Mouse (Mus musculus): Measurements from ENCODE around the gene Wbp4.

- TF ChIP-seq POLR2A (IDR thresholded peaks at IDR 0.05; ENCODE audit: insufficient read depth, low read depth, low read length): peak; percentile 53; the same call in 1 of the 2 replicates
- peak; percentile 81 for TF ChIP-seq EP300 (IDR thresholded peaks at IDR 0.05; ENCODE audit: insufficient read depth, low read depth, low read length)
- no peak for TF ChIP-seq CTCF (IDR thresholded peaks at IDR 0.05)
Measured at GRCm38 (mm10) chr14:79481339-79482151, at the start of gene Wbp4.

All from heart, adult 2 months (tissue).